Mouse (Mus musculus) macrophage (primary cell): ENCODE data around the gene Nutm1. TPM values are rescaled to one million over a fixed set of nuclear protein-coding genes. Genes with fewer than 3 reads are reported as not detected.

Source experiments
- H3K27ac ChIP-seq: fragments of 350-480 bp; formaldehyde crosslinking; 2 replicates; pipeline ENCODE4 v1.9.0; 2021
- H3K36me3 ChIP-seq: fragments of 350-480 bp; formaldehyde crosslinking; 2 replicates; pipeline ENCODE4 v1.9.0; 2021; ENCODE audit errors: inconsistent target
- H3K4me3 ChIP-seq: fragments of 350-480 bp; formaldehyde crosslinking; 2 replicates; pipeline ENCODE4 v1.9.0; 2021; ENCODE audit errors: inconsistent target
- H3K79me2 ChIP-seq: fragments of 350-480 bp; formaldehyde crosslinking; 2 replicates; pipeline ENCODE4 v1.9.0; 2021; ENCODE audit errors: inconsistent target
- WGBS: methylation state at CpG from one replicate; pipeline ENCODE4 v1.1.7; 2026; ENCODE audit warnings: inconsistent platforms; ENCODE audit not compliant: missing documents; 5-methylcytosine and 5-hydroxymethylcytosine counted together
- polyA plus RNA-seq: library from polyadenylated mRNA; stranded (reverse); fragments of 250-400 nt; gene quantifications from 3 replicates; pipeline ENCODE4 v1.2.4, GENCODE M21; 2018; ENCODE audit warnings: inconsistent platforms

Nutm1 gene
- polyA plus RNA-seq, 1 experiment from 2014 or later = not detected

DNA sequence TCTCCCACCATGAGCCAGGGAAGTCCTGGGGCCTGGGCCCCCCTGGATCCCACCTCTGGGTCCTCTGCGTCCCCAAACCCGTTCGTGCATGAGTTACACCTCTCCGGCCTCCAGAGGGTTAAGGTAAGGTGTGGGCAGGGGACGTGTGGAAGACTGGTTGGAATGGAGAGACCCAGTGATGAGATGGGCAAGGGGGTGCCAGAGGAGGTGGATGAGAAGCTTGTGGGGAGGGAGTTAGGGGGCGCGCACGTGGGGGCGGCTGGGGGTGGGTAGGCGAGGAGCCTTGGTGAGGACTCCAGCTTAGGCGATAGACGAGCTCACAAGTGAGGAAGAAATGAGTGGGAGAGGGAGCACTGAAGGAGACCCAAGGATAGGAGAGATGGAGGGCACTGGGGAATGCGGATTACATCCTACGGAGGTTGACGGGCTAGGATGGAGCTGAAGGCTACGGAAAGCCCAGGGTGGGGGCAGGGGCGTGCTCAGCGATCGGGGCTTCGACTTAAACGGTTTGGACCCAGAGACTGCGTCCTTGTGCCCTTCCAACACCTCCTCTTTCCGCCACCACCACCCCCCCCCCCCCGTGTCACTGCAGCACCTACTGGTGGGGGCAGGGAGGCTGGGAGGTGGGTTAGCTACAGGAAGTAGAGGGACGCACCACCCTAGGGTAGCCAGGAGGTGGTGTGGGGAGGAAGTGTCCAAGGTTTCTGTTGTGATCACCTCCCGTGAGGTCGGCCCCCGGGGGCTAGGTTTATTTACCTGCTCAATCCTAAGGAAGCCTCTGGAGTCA is 19.0 kb downstream of the Nutm1 start:
- 10% methylated on average over 22 of the region's 28 CpGs for WGBS
- no peaks in the 10 kb centered on the region for H3K36me3 ChIP-seq
- H3K27ac ChIP-seq = no peak overlapping the region
- H3K4me3 ChIP-seq = peak overlapping the region; percentile 42
- no peaks in the 10 kb centered on the region for H3K79me2 ChIP-seq

DNA sequence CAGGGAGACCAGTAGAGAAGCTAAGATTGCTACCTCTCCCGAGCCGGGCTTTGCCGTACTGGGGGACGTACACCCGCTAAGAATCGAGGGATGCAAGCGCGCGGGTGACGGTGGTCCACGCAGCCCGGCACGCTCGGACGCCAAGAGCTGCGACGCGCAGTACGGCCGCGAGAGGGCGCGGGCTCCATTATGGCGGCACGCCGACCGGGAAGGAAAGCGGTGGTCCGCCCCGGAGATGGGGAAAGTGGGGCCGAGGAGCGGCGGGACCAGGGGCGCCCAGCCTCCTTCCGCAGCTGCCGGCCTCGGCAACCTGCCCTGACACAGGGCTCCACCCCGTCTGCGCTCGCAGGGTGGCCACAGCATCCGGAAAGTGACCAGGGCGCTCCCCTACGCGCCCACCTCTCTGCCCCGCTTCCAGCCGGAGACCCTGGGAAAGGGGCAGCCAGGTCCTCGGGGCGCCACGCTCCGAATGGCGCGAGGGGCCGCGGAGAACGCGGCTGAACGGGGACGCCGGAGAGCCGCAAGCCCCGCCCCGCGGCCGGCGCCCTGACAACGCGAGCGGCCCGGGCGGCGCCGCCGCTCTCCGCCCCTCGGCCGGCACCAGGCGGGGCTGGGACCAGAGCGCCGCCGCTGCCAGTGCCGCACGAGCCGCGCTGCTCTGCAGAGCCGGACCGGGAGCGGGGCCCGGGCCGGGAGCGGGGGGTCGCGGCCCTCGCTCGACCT is 19.7 kb downstream of the Nutm1 start, which contains the start of gene Lpcat4:
TSS of gene Lpcat4 (plus strand) at position 257 of the 723 bp plus-strand sequence.
- H3K36me3 ChIP-seq = no peaks in the 10 kb centered on the region
- under 1% methylated on average over 90 of the region's 94 CpGs for WGBS
- H3K4me3 ChIP-seq = peak within 1 kb of the TSS; percentile 42
- no peak within 1 kb of the TSS for H3K27ac ChIP-seq
- no peaks in the 10 kb centered on the region for H3K79me2 ChIP-seq

DNA sequence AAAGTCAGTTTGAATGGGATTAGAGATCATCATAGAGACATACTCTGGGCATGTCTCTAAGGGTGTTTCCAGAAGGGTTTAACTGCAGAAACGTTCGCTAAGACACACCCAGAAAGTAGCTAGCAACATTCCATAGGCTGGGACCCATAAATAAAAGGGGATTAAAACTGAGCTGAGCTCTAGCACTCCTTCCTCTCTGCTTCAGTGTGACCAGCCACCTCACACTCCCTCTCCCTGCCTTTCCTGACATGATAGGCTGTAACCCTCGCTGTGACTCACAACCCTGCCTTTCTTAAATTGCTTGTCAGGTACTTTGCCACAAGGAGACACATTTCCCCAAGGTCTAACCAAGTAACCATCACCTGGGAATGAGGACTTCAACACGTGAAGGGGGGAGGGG is 21.1 kb downstream of the Nutm1 start:
- no peak overlapping the region for H3K27ac ChIP-seq
- 36% methylated on average over 4 of the region's 4 CpGs for WGBS
- no peaks in the 10 kb centered on the region for H3K79me2 ChIP-seq
- H3K36me3 ChIP-seq = no peaks in the 10 kb centered on the region
- no peak overlapping the region for H3K4me3 ChIP-seq

- WGBS = 84% methylated on average over 2 of the region's 2 CpGs
- no peak overlapping the region for H3K4me3 ChIP-seq
- H3K27ac ChIP-seq = no peak overlapping the region
- H3K36me3 ChIP-seq = no peaks in the 10 kb centered on the region
- H3K79me2 ChIP-seq = no peaks in the 10 kb centered on the region
These were observed 22.5 kb downstream of the Nutm1 start for GRCm38 (mm10) chr2:112236620-112237019.

DNA sequence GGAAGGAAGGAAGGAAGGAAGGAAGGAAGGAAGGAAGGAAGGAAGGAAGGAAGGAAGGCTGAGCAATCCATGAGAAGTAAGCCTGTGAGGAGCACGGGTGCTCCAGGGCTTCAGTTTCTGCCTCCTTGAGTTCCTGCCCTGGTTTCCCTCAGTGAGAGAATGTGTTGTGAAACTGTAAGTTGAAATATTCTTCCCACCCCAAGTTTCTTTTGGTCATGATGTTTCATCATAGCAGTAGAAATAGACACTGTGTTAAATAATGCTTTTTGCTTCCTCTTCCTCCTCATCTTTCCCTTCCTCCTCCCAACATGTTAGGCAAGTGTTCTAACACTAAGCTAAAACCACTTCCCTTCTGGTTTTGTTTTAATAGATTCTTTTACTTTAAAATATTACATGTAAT is 26.5 kb downstream of the Nutm1 start:
- H3K27ac ChIP-seq = peak overlapping the region; percentile 31; the same call in 1 of the 2 replicates
- H3K79me2 ChIP-seq = no peaks in the 10 kb centered on the region
- no peaks in the 10 kb centered on the region for H3K36me3 ChIP-seq
- 0% methylated on average over 1 of the region's 1 CpGs for WGBS
- no peak overlapping the region for H3K4me3 ChIP-seq

- H3K4me3 ChIP-seq = no peak overlapping the region
- no peaks in the 10 kb centered on the region for H3K36me3 ChIP-seq
- no peak overlapping the region for H3K27ac ChIP-seq
- WGBS = 81% methylated on average over 4 of the region's 4 CpGs
- H3K79me2 ChIP-seq = no peaks in the 10 kb centered on the region
These were observed 34.7 kb downstream of the Nutm1 start for GRCm38 (mm10) chr2:112224356-112224755.

- Histone ChIP-seq H3K4me3 (no peak overlapping the region), H3K27ac (no peak overlapping the region), H3K79me2 (no peaks in the 10 kb centered on the region), H3K36me3 (no peaks in the 10 kb centered on the region)
- WGBS = 45% methylated on average over 5 of the region's 5 CpGs
These were observed 36.5 kb downstream of the Nutm1 start for GRCm38 (mm10) chr2:112222607-112223006.

DNA sequence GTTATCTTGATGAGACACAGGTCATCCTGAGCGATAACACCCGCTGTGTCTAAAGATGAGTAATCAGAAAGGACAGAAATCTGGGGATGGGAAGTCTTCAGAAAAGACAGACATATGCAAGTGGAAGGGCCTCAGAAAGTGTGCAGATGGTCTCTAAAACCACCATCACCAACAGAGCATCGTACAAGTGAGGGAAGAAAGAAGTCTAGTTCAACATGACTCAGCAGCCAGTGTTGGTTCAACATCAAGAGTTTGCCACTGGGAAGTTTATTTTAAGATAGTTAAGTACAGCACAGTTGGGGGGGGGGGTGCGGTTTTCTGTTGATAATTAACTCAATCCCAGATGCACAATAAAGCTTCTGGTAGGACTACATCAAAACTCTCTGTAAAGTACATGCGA is 38.2 kb downstream of the Nutm1 start:
- no peak overlapping the region for H3K27ac ChIP-seq
- H3K4me3 ChIP-seq = no peak overlapping the region
- no peaks in the 10 kb centered on the region for H3K36me3 ChIP-seq
- no peaks in the 10 kb centered on the region for H3K79me2 ChIP-seq
- 64% methylated on average over 5 of the region's 5 CpGs for WGBS

- WGBS = 43% methylated on average over 6 of the region's 6 CpGs
- H3K4me3 ChIP-seq = no peak overlapping the region
- H3K27ac ChIP-seq = no peak overlapping the region
- no peaks in the 10 kb centered on the region for H3K36me3 ChIP-seq
- H3K79me2 ChIP-seq = no peaks in the 10 kb centered on the region
These were observed 41.5 kb downstream of the Nutm1 start for GRCm38 (mm10) chr2:112217614-112218013.

GRCm38 (mm10) chr2:112215977-112216376 is 43.1 kb downstream of the Nutm1 start:
- no peak overlapping the region for H3K27ac ChIP-seq
- no peaks in the 10 kb centered on the region for H3K36me3 ChIP-seq
- H3K79me2 ChIP-seq = no peaks in the 10 kb centered on the region
- 24% methylated on average over 1 of the region's 1 CpGs for WGBS
- no peak overlapping the region for H3K4me3 ChIP-seq

DNA sequence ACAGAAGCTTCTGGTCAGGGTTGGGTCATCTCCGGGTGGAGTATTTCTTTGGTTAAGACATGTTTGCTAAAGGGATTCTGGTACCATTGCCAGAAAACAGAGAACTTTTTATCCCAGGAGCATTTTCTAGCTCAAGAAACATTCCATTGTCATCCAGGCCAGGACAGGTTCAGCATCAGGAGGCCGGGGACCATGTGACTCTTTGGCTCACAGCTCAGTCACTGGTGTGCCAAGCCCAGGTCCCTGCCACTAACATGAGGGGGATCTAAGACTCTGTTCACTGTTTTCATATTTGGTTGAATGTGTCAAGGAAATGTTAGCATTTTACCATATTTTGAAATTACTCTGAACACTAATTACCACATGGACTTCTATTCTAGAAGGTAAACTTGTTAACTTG is 48.4 kb downstream of the Nutm1 start:
- Histone ChIP-seq H3K4me3 (no peak overlapping the region), H3K79me2 (no peaks in the 10 kb centered on the region), H3K36me3 (no peaks in the 10 kb centered on the region), H3K27ac (no peak overlapping the region)
- WGBS = 91% methylated on average over 2 of the region's 2 CpGs

- no peaks in the 10 kb centered on the region for H3K36me3 ChIP-seq
- H3K27ac ChIP-seq = no peak overlapping the region
- WGBS = 91% methylated on average over 6 of the region's 6 CpGs
- H3K4me3 ChIP-seq = no peak overlapping the region
- H3K79me2 ChIP-seq = no peaks in the 10 kb centered on the region
These were observed 48.9 kb downstream of the Nutm1 start for GRCm38 (mm10) chr2:112210142-112210541.

DNA sequence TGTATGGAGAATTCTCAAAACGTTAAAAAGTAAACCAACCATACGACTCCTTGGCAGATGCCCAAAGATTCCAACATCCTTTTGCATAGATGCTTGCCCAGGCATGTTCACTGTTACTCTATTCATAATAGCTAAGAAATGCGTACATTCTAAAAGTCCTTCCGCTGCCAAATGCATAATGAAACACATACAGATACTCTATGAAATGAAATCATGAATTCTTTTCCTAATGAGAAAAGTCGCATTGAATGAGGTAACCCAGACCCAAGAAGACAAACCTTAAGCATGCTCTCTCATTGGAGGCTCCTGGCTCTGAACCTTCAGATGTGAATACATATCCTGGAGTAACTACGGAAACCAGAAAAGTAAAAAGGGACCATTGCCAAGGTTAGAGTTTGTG is 56.0 kb downstream of the Nutm1 start:
- Histone ChIP-seq H3K36me3 (no peaks in the 10 kb centered on the region), H3K27ac (no peak overlapping the region), H3K79me2 (no peaks in the 10 kb centered on the region), H3K4me3 (no peak overlapping the region)
- 84% methylated on average over 6 of the region's 6 CpGs for WGBS
